Mouse (Mus musculus): Measurements from ENCODE around the gene Neurog1.

The Neurog1 gene

GRCm38 (mm10) chr13:56219254-56219653, 32.7 kb downstream of the Neurog1 start:
- no peak for DNase-seq (ENCODE audit: low read depth)

- no peak for DNase-seq (ENCODE audit: low read depth)
Observed at GRCm38 (mm10) chr13:56216090-56216489, 35.9 kb downstream of the Neurog1 start.

GRCm38 (mm10) chr13:56214633-56215032, 37.3 kb downstream of the Neurog1 start:
- DNase-seq (ENCODE audit: low read depth), result no peak

GRCm38 (mm10) chr13:56209067-56209411, 42.9 kb downstream of the Neurog1 start:
- no peak for DNase-seq (ENCODE audit: low read depth)

GRCm38 (mm10) chr13:56208225-56209066, 43.5 kb downstream of the Neurog1 start:
- no peak for DNase-seq (ENCODE audit: low read depth)
